Mouse (Mus musculus): ENCODE results near the gene Gmppa.

Gene Gmppa

GRCm38 (mm10) chr1:75490785-75491551 is 55.2 kb downstream of the Gmppa start:
- no peak for DNase-seq

GRCm38 (mm10) chr1:75492579-75493170 is 56.9 kb downstream of the Gmppa start:
- no peak for DNase-seq

Data from cerebellum, postnatal 10 days (tissue).